Mouse (Mus musculus) myocyte (in vitro differentiated cells): ENCODE results near the gene Fam173a. TPM values are rescaled to one million over a fixed set of nuclear protein-coding genes. Genes with fewer than 3 reads are reported as not detected.

Experiments used
- H3K27me3 ChIP-seq: one replicate; pipeline ENCODE4 v1.6.1; 2011; ENCODE audit not compliant: control insufficient read depth, insufficient read depth, insufficient read length
- H3K36me3 ChIP-seq: one replicate; pipeline ENCODE4 v1.6.1; 2011; ENCODE audit not compliant: control insufficient read depth, insufficient read depth
- H3K4me2 ChIP-seq: one replicate; pipeline ENCODE4 v1.6.1; 2011; ENCODE audit warnings: low read depth, control low read depth
- H3K4me3 ChIP-seq: one replicate; pipeline ENCODE4 v1.5.1; 2011; ENCODE audit warnings: mild to moderate bottlenecking, control low read depth, moderate library complexity
- H3K79me2 ChIP-seq: one replicate; pipeline ENCODE4 v1.6.1; 2011; ENCODE audit not compliant: control insufficient read depth, insufficient read depth
- H3ac ChIP-seq: one replicate; pipeline ENCODE4 v1.6.1; 2011; ENCODE audit not compliant: control insufficient read depth, insufficient read length
- CEBPB ChIP-seq: IDR thresholded peaks from 2 replicates; pipeline ENCODE4 v1.6.1; 2011; ENCODE audit warnings: mild to moderate bottlenecking, moderate library complexity; ENCODE audit not compliant: poor library complexity, insufficient read depth, severe bottlenecking
- E2F4 ChIP-seq: IDR thresholded peaks from one replicate; pipeline ENCODE4 v1.6.1; 2011; ENCODE audit warnings: mild to moderate bottlenecking, control low read depth, moderate library complexity; ENCODE audit not compliant: insufficient read depth
- MAX ChIP-seq: IDR thresholded peaks from one replicate; pipeline ENCODE4 v1.6.1; 2011; ENCODE audit warnings: low read depth, mild to moderate bottlenecking, control low read depth
- MYOD1 ChIP-seq, 3 experiments: IDR thresholded peaks; one replicate each; pipeline ENCODE4 v1.6.1; 2011; ENCODE audit warnings: control low read depth in 2 of 3, low read depth in 2 of 3, mild to moderate bottlenecking in 2 of 3, moderate library complexity in 1 of 3; ENCODE audit not compliant: insufficient read length in 2 of 3, control insufficient read depth in 1 of 3
- MYOG ChIP-seq, 3 experiments: IDR thresholded peaks; one replicate each; pipeline ENCODE4 v1.6.1; 2011; ENCODE audit warnings: control low read depth in 2 of 3, low read depth in 2 of 3, mild to moderate bottlenecking in 2 of 3; ENCODE audit not compliant: insufficient read length in 2 of 3, control insufficient read depth in 1 of 3, insufficient read depth in 1 of 3
- POLR2A ChIP-seq: IDR thresholded peaks from one replicate; pipeline ENCODE4 v1.6.1; 2011; ENCODE audit warnings: low read depth, mild to moderate bottlenecking, control low read depth, moderate library complexity; ENCODE audit not compliant: insufficient read length
- POLR2AphosphoS2 ChIP-seq: IDR thresholded peaks from one replicate; pipeline ENCODE4 v1.6.1; 2011; ENCODE audit warnings: low read depth, control low read depth; ENCODE audit not compliant: insufficient read length
- REST ChIP-seq: IDR thresholded peaks from one replicate; pipeline ENCODE4 v1.6.1; 2011; ENCODE audit warnings: mild to moderate bottlenecking, control low read depth, moderate library complexity; ENCODE audit not compliant: insufficient read depth, insufficient read length
- SRF ChIP-seq: IDR thresholded peaks from one replicate; pipeline ENCODE4 v1.6.1; 2011; ENCODE audit warnings: low read depth; ENCODE audit not compliant: control insufficient read depth, insufficient read length
- TCF12 ChIP-seq: IDR thresholded peaks from one replicate; pipeline ENCODE4 v1.6.1; 2011; ENCODE audit warnings: mild to moderate bottlenecking, control low read depth; ENCODE audit not compliant: poor library complexity, insufficient read depth, severe bottlenecking
- TCF3 ChIP-seq: IDR thresholded peaks from one replicate; pipeline ENCODE4 v1.6.1; 2011; ENCODE audit warnings: low read depth, control low read depth; ENCODE audit not compliant: insufficient read length
- USF1 ChIP-seq: IDR thresholded peaks from one replicate; pipeline ENCODE4 v1.6.1; 2011; ENCODE audit warnings: low read depth, mild to moderate bottlenecking, control low read depth, moderate library complexity
- polyA plus RNA-seq: library from polyadenylated mRNA; unstranded; fragments of >200 nt; fragmentation: generic; extraction: Trizol; gene quantifications from one replicate; pipeline ENCODE4 v1.2.1, GENCODE M21; 2012; ENCODE audit warnings: missing spikeins

Fam173a gene
- polyA plus RNA-seq, 1 experiment = 61.0 TPM

DNA sequence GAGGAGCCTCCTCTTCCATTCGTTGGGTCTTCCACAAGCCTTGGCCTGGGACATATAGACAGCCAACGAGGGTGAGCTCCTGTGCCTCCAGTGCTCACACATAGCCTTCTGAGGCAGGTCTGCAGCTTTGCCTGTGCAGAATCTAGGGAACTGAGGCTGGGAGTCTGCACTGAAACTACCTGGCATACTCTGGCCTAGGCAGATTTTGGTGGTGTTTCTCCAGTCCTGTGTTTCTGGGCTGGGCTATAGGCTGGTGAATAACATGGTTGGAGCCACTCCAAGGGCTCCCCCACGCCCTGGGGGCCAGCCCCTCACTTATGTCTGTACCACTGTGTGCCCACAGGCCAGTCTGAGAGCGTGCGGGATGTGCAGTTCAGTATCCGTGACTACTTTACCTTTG is 32.6 kb upstream of the Fam173a start:
- Histone ChIP-seq H3K27me3 (no peaks in the 10 kb centered on the region), H3ac (no peak overlapping the region), H3K4me2 (no peak overlapping the region), H3K36me3 (no peaks in the 10 kb centered on the region), H3K79me2 (peaks cover 6% of the 10 kb centered on the region), H3K4me3 (no peak overlapping the region)
- TF ChIP-seq SRF (no peak), TCF3 (no peak), TCF12 (no peak), CEBPB (no peak), POLR2A (no peak), REST (no peak), MYOG (IDR thresholded peaks at IDR 0.05; ENCODE audit: control insufficient read depth in 1 of 3, insufficient read depth in 1 of 3, insufficient read length in 2 of 3, low read depth in 2 of 3) (no peak), MYOD1 (IDR thresholded peaks at IDR 0.05; ENCODE audit: control insufficient read depth in 1 of 3, insufficient read length in 2 of 3, low read depth in 2 of 3) (no peak), MAX (no peak)

DNA sequence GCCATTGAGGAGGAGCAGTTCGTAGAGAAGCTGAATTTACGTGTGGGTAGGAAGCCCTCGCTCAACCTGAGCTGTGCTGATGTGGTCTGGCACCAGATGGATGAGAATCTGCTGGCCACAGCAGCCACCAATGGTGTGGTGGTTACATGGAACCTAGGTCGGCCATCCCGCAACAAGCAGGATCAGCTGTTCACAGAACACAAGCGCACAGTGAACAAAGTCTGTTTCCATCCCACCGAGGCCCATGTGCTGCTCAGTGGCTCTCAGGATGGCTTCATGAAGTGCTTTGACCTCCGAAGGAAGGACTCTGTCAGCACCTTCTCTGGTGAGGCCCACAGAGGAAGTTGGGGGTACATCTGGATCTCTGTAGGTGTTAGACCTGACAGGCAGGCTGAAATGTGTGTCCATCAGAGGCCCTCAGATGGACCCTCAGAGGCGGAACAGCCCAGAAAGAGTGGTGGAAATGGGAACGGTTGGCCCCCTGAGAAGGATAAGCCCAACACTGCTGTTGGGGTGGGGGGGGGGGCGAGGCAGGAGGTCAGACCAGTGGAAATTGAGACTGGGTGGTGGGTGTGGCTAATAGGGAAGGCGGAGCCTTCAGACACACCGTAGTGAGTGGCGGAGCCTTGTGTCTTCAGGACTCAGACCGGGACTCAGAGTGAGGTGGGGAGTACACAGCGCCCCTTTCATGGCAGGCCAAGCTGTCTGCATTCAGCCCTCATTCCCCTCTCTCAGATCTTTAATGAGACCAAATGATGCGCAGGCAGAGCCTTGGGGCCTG is 31.9 kb upstream of the Fam173a start:
- H3K4me2 ChIP-seq = peak overlapping the region; percentile 88
- TF ChIP-seq SRF (no peak), POLR2A (no peak), E2F4 (no peak), TCF3 (no peak), MYOG (IDR thresholded peaks at IDR 0.05; ENCODE audit: control insufficient read depth in 1 of 3, insufficient read depth in 1 of 3, insufficient read length in 2 of 3, low read depth in 2 of 3) (no peak), MAX (no peak), TCF12 (no peak), REST (no peak), USF1 (no peak)
- H3K27me3 ChIP-seq = no peaks in the 10 kb centered on the region
- H3K4me3 ChIP-seq = peak overlapping the region; percentile 32
- H3K79me2 ChIP-seq = peaks cover 5% of the 10 kb centered on the region
- no peak overlapping the region for H3ac ChIP-seq
- H3K36me3 ChIP-seq = no peaks in the 10 kb centered on the region

DNA sequence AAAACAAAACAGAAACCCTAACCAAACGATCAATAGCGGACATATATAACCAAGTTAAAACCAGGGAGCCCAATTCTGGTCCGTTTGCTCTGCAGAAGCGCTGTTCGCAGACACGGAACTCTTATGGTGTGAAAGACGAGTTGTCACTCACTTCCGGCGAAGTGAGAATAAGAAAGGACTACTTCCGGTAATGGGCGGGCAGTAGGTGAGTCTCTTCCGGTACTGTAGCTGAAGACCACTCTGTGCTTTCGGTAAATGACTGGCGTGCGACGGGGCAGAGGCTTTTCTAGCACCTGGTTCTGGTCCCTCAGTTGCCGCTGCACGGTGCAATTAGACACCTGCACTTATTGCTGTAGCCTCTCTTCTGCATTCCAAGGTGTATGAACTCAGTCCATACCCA is 30.8 kb upstream of the Fam173a start, which contains the start of gene Wdr24:
Gene Wdr24, plus strand, starts transcription at position 176 of the 400 bp plus-strand sequence.
- peak within 1 kb of the TSS; percentile 88 for H3K4me2 ChIP-seq
- no peaks in the 10 kb centered on the region for H3K27me3 ChIP-seq
- H3K4me3 ChIP-seq = peak within 1 kb of the TSS; percentile 32
- TF ChIP-seq MAX (peak; percentile 60), POLR2AphosphoS2 (peak; percentile 57), POLR2A (peak; percentile 62), SRF (peak; percentile 52), TCF12 (no peak)
- no peaks in the 10 kb centered on the region for H3K79me2 ChIP-seq
- H3K36me3 ChIP-seq = no peaks in the 10 kb centered on the region
- no peak within 1 kb of the TSS for H3ac ChIP-seq

DNA sequence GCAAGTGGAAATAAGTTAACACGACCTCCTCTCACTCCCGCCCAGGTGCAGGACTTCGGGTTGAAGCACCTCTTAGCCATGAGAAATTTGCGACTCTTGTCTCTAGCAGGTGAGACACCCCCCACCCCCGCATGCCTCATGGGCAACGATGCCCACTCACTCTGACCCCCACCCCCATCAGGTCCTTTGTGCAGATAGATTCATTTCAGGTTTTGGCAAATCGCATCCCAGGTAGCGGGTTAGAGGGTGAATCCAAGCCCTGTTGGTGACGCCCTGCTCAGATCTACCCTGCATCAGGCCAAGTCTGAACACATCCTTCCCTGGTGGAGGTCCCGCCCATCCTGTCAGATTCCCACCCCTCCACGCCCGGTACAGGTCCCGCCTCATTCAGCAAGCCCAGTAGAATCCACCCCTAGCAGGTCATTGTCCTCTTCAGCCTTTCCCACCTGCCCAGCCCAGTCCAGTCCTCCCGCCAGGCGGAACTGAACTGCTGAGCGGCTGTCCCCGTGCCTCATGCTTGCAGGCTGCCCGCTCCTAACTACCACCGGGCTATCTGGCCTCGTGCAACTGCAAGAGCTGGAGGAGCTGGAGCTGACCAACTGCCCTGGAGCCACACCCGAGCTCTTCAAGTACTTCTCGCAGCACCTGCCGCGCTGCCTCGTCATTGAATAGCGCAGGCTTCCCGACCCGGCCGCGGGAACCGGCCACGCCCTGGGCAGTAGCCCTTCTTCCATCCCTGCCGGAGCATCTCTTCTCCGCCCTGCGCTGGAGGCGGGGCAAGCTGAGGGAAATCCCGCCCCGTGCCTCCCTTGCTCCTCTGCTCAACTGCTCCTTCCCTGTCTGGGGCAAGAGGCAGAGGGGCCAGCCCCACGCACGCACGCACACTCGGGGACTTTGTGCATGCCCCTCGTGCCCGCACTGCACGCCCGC is 26.4 kb upstream of the Fam173a start:
- no peak overlapping the region for H3K4me3 ChIP-seq
- peak overlapping the region; percentile 18 for H3K4me2 ChIP-seq
- no peak for TF ChIP-seq TCF12
- TF ChIP-seq MYOD1 (IDR thresholded peaks at IDR 0.05; ENCODE audit: control insufficient read depth in 1 of 3, insufficient read length in 2 of 3, low read depth in 2 of 3) = peak in 1 of 3 experiments; percentile 26

DNA sequence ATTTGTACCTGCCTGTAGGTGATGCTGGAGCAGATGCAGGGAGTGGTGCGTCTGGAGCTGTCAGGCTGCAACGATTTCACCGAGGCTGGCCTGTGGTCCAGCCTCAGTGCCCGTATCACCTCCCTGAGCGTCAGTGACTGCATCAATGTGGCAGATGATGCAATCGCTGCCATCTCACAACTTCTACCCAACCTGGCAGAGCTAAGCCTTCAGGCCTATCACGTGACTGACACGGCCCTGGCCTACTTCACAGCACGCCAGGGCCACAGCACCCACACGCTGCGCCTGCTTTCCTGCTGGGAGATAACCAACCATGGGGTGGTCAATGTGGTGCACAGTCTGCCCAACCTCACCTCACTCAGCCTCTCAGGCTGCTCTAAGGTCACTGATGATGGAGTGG is 25.0 kb upstream of the Fam173a start:
- TF ChIP-seq TCF3 (no peak), CEBPB (no peak), REST (no peak), USF1 (no peak), POLR2A (no peak), TCF12 (no peak), MYOD1 (IDR thresholded peaks at IDR 0.05; ENCODE audit: control insufficient read depth in 1 of 3, insufficient read length in 2 of 3, low read depth in 2 of 3) (no peak), MYOG (IDR thresholded peaks at IDR 0.05; ENCODE audit: control insufficient read depth in 1 of 3, insufficient read depth in 1 of 3, insufficient read length in 2 of 3, low read depth in 2 of 3) (no peak), SRF (no peak), POLR2AphosphoS2 (no peak), MAX (no peak), E2F4 (no peak)
- Histone ChIP-seq H3ac (no peak overlapping the region), H3K27me3 (no peaks in the 10 kb centered on the region), H3K4me2 (no peak overlapping the region), H3K79me2 (no peaks in the 10 kb centered on the region), H3K4me3 (no peak overlapping the region), H3K36me3 (no peaks in the 10 kb centered on the region)

More for the DNA sequence above, 26.4 kb upstream of the Fam173a start:
- H3K79me2 ChIP-seq = no peaks in the 10 kb centered on the region
- no peaks in the 10 kb centered on the region for H3K36me3 ChIP-seq
- no peaks in the 10 kb centered on the region for H3K27me3 ChIP-seq
- no peak overlapping the region for H3ac ChIP-seq
